Mouse (Mus musculus) left cerebral cortex, adult 8-10 months (tissue): ENCODE data around the gene Tdpoz4. TPM values are rescaled to one million over a fixed set of nuclear protein-coding genes. Genes with fewer than 3 reads are reported as not detected.
"Not testable (repeated sequence)": the region's sequence is repeated elsewhere in the genome, so short reads cannot be mapped to it uniquely, and the experiment has no call there.

Source experiments
- DNase-seq, 2 experiments: peaks; one replicate each; pipeline ENCODE4 v3.0.0; 2022; ENCODE audit warnings: low spot score in 2 of 2
- total RNA-seq, 4 experiments: library from RNA; stranded (reverse); gene quantifications; 2 replicates each; pipeline ENCODE4 v1.2.4; 2022

Gene Tdpoz4
- not detected for total RNA-seq

DNA sequence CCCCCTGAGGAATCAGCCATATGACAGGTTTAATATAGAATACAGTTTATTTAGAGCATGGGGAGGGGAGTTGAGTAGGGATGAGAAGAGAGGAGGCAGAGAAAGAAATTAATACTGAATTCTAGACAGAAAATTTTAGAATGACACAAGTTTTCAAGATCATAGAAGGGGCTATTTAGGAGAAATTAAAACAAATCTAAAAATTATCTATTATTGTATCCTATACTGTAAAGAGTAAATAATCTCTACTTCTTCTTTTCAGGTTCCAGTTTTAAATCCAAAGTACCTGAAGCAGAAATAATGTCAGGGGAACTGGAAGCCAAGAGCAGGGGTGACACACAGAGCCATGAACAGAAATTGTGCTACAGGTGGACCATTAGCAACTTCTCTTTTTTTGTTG is at the start of gene Tdpoz4:
Tdpoz4 (plus strand) TSS at position 301 of the 400 bp plus-strand sequence.
- DNase-seq, result not testable (repeated sequence)

DNA sequence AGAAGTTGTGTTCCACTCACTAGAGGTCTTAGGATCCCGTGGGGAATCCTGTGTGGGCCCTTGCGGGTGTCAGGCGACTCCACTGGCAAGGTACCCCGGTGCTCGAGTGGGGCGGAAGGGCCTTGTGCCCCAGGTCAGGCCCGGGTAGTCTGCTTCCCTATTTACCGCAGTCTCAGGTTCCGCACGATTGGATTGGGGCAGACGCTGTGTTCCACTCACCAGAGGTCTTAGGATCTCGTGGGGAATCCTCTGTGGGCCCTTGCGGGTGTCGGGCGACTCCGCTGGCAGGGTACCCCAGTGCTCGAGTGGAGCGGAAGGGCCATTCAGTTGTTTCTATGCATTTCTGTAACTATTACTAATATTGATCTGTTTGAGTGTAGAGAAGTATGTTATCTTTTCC is 42.2 kb upstream of the Tdpoz4 start:
- DNase-seq, result not testable (repeated sequence)

DNA sequence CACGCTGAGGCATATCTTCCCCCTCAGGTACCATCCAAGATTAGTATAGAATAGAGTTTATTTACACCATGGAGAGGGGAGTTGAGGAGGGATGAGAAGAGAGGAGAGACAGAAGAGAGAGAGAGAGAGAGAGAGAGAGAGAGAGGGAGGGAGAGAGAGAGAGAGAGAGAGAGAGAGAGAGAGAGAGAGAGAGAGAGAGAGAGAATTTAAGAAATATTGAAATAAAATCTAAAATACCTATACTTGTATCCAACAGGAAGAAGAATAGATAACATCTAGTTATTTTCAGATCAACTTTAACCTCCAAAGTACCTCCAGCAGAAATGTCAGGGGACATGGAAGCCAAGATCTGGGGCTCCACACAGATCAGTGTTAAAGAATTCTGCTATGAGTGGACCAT is 23.5 kb upstream of the Tdpoz4 start, which contains the start of gene Gm5773:
Gm5773 (plus strand) TSS at position 301 of the 400 bp plus-strand sequence.
- DNase-seq, result not testable (repeated sequence)

DNA sequence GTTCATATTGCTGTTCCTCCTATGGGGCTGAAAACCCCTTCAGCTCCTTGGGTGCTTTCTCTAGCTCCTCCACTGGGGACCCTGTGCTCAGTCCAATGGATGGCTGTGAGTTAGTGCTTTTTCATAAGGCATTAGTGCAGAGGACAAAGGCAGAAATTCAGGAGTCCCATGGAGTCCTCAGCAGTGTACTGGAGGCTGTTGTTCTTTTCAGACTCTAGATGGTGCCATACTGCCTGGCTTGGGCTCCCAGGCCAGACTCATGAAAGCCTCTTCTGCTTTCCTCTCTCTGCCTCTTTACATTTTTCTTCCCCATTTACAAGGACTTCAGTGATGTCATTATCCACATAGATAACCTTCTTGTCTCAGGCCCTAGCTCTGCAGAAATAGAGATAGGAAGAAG is 17.1 kb downstream of the Tdpoz4 start:
- DNase-seq, result not testable (repeated sequence)

DNA sequence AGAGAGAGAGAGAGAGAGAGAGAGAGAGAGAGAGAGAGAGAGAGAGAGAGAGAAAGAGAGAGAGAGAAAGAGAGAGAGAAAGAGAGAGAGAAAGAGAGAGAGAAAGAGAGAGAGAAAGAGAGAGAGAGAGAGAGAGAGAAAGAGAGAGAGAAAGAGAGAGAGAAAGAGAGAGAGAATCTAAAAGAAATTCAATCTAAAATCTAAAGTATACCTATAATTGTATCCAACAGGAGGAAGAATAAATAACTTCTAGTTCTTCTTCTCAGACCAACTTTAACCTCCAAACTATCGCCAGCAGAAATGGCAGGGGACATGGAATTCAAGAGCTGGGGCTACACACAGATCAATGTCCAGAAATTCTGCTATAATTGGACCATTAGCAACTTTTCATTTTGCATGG is 29.5 kb downstream of the Tdpoz4 start, which contains the start of gene Tdpoz3:
Tdpoz3 (plus strand) TSS at position 301 of the 400 bp plus-strand sequence.
- DNase-seq, result not testable (repeated sequence)

Other genes with a start within 250 kb of the Tdpoz4 start
- gene S100a10, start 241.3 kb upstream of the Tdpoz4 start, total RNA-seq, result 10 to 100 TPM; 33.0 to 45.7 (median 33.9) TPM
- gene Tdpoz2, start 143.7 kb upstream of the Tdpoz4 start, total RNA-seq, result not detected
- not detected for gene Tdpoz1, start 120.1 kb upstream of the Tdpoz4 start, total RNA-seq
- gene Gm37596, start 103.3 kb upstream of the Tdpoz4 start, total RNA-seq, result not detected
- not detected for gene Gm5773, start 23.4 kb upstream of the Tdpoz4 start, total RNA-seq
- gene Tdpoz3, start 29.6 kb downstream of the Tdpoz4 start, total RNA-seq, result not detected
- gene Gm9117, start 147.1 kb downstream of the Tdpoz4 start, total RNA-seq, result not detected
- gene Tdpoz5, start 164.9 kb downstream of the Tdpoz4 start, total RNA-seq, result not detected